Mouse (Mus musculus) intestine, embryonic 16.5 days (tissue): Measurements from ENCODE around the gene Cbln1. TPM values are rescaled to one million over a fixed set of nuclear protein-coding genes. Genes with fewer than 3 reads are reported as not detected.

ENCODE experiments used
- polyA plus RNA-seq: library from polyadenylated mRNA; unstranded; fragments of >200 nt; fragmentation: Nextera tagmentation; extraction: Ambion mirVana; gene quantifications from 2 replicates; pipeline ENCODE4 v1.2.1, GENCODE M21; 2015

The Cbln1 gene
- polyA plus RNA-seq, 1 experiment from 2014 or later = not detected

Other genes starting within 250 kb of the Cbln1 start
- not detected in 2 replicates for gene 4933402J07Rik, start 91.2 kb upstream of the Cbln1 start, polyA plus RNA-seq